Comparison of ENCODE assay signal across 8 mouse cellular contexts in the genomic region with DNA sequence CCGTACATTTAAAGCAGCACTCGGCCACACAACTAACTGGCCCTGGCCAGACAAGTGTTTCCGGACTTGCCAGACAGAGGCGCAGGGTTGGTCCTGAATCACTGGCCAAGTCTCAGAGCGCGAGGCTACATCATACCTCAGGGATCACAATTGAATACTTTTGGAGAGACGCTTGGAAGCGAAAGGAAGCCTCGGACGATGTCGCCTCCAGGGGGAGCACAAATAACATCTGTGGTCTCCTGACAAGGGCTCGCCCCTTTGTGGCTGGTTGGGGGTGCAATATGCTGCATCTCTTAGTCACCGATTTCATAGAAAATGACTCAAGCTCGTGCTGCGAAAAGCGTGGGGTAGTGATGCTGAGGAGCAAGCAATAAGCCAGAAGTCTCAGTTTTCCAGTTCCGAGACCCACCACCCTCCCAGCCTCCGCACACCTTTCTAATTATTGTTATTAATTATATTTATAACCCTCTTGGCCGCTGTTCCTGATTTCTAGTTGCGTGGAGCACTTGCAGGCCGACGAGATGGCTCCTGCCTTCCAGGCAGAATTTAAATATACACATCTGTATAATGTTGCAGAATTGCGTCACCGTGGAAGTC. TPM values are rescaled to one million over a fixed set of nuclear protein-coding genes. Genes with fewer than 3 reads are reported as not detected.
DNase-seq lines count a peak whose midpoint lies in the region; ATAC-seq and TF ChIP-seq lines count a peak whose summit lies in the region.

No protein-coding gene starts in this region.

- H3K4me3 ChIP-seq in cortical plate, adult 2 months (ENCODE audit: insufficient read depth, low read length): peak overlapping the region; percentile 62
- peak overlapping the region; percentile 68 for H3K4me3 ChIP-seq in intestine, embryonic 14.5 days (ENCODE audit: low read depth, low read length)

- TF ChIP-seq CTCF in cortical plate, adult 2 months (IDR thresholded peaks at IDR 0.05; ENCODE audit: extremely low read depth, insufficient read depth, low read length): peak; percentile 55

- peaks cover 3% of the 10 kb centered on the region; the same call in 1 of the 2 replicates for H3K4me1 ChIP-seq in cortical plate, adult 2 months (ENCODE audit: control insufficient read depth, insufficient read depth, low read length)
- peaks cover 17% of the 10 kb centered on the region for H3K4me1 ChIP-seq in intestine, embryonic 14.5 days (replicated peaks; ENCODE audit: control insufficient read depth, insufficient read depth, low read length)

- intact Hi-C loops in left cerebral cortex, postnatal 14 days (cut with DNase I): loop anchor here (1.0 to 10.0 kb wide), 3 partner anchors 24 to 145 kb away; a partner anchor contains a TSS

- H3K4me2 ChIP-seq in intestine, embryonic 14.5 days (ENCODE audit: low read length): peak overlapping the region; percentile 90

- peak overlapping the region; percentile 83 for H3K9ac ChIP-seq in intestine, embryonic 14.5 days (ENCODE audit: low read length)

- no peaks in the 10 kb centered on the region for H3K27me3 ChIP-seq in intestine, embryonic 14.5 days (replicated peaks; ENCODE audit: control insufficient read depth, insufficient read depth, low read length)

- WGBS in intestine, embryonic 14.5 days: under 1% methylated on average over 24 of the region's 24 CpGs

- no peak for TF ChIP-seq POLR2A in cortical plate, adult 2 months (IDR thresholded peaks at IDR 0.05; ENCODE audit: extremely low read depth, insufficient read depth, low read length)

- peak; percentile 36 for ATAC-seq in intestine, embryonic 14.5 days (replicated peaks; ENCODE audit: low FRiP score, low TSS enrichment, low read depth)
- ATAC-seq in megakaryocyte-erythroid progenitor cell, adult 5-6 weeks (replicated peaks; ENCODE audit: low FRiP score, low TSS enrichment, poor library complexity, severe bottlenecking): peak; percentile 56

- no peaks in the 10 kb centered on the region for H3K9me3 ChIP-seq in intestine, embryonic 14.5 days (ENCODE audit: control insufficient read depth, low read length)

- peak overlapping the region; percentile 33 for H3K27ac ChIP-seq in cortical plate, adult 2 months (ENCODE audit: insufficient read depth, low read length)
- H3K27ac ChIP-seq in intestine, embryonic 14.5 days (ENCODE audit: low read depth): peak overlapping the region; percentile 88

- no peaks in the 10 kb centered on the region for H3K36me3 ChIP-seq in intestine, embryonic 14.5 days (ENCODE audit: control insufficient read depth, insufficient read depth, low read length)

- DNase-seq in adipocyte (ENCODE audit: low spot score): peak; percentile 95
- DNase-seq in gastrocnemius, postnatal 25 days: peak; percentile 87
- peak; percentile 92 for DNase-seq in intestine, embryonic 14.5 days (ENCODE audit: low spot score)
- peak; percentile 85 to 91 for DNase-seq in left cerebral cortex, postnatal 14 days (ENCODE audit: low spot score in 2 of 2)
- DNase-seq in right cerebral cortex, postnatal 25 days: peak; percentile 75
- peak; percentile 70 to 86 for DNase-seq in urinary bladder, postnatal 36 days (ENCODE audit: low spot score in 2 of 2)

RNA-seq across cellular contexts. Expression of a gene that starts 0.5 kb away (rescaled TPM):
- polyA plus RNA-seq in cortical plate, adult 2 months (2012; rRNA removed): 26.5 and 26.8 TPM in 2 replicates
- total RNA-seq in gastrocnemius, postnatal 25 days (2021): 100 to 1,000 TPM; 197 to 201 TPM
- 18.6 and 18.7 TPM in 2 replicates for polyA plus RNA-seq in intestine, embryonic 14.5 days (2014; fragmentation: Nextera tagmentation; extraction: Ambion mirVana)
- total RNA-seq in left cerebral cortex, postnatal 14 days (2021): 10 to 100 TPM; 32.2 to 32.3 TPM
- total RNA-seq in megakaryocyte-erythroid progenitor cell, adult 5-6 weeks (2014; fragmentation: Nextera tagmentation): 0.13 and 2.8 TPM in 2 replicates
- total RNA-seq in megakaryocyte-erythroid progenitor cell, adult 5-6 weeks (2017): 1.5 and 2.9 TPM in 2 replicates

RNA-seq across cellular contexts. Expression of a gene that starts 14.7 kb away (rescaled TPM):
- not detected in 2 replicates for polyA plus RNA-seq in cortical plate, adult 2 months (2012; rRNA removed)
- not detected for total RNA-seq in gastrocnemius, postnatal 25 days (2021)
- not detected in 2 replicates for polyA plus RNA-seq in intestine, embryonic 14.5 days (2014; fragmentation: Nextera tagmentation; extraction: Ambion mirVana)
- total RNA-seq in left cerebral cortex, postnatal 14 days (2021): not detected
- total RNA-seq in megakaryocyte-erythroid progenitor cell, adult 5-6 weeks (2014; fragmentation: Nextera tagmentation): not detected in 2 replicates
- total RNA-seq in megakaryocyte-erythroid progenitor cell, adult 5-6 weeks (2017): not detected in 2 replicates

RNA-seq across cellular contexts. Expression of a gene that starts 45.2 kb away (rescaled TPM):
- polyA plus RNA-seq in cortical plate, adult 2 months (2012; rRNA removed): not detected in 2 replicates
- not detected for total RNA-seq in gastrocnemius, postnatal 25 days (2021)
- not detected in 2 replicates for polyA plus RNA-seq in intestine, embryonic 14.5 days (2014; fragmentation: Nextera tagmentation; extraction: Ambion mirVana)
- not detected for total RNA-seq in left cerebral cortex, postnatal 14 days (2021)
- not detected in 2 replicates for total RNA-seq in megakaryocyte-erythroid progenitor cell, adult 5-6 weeks (2014; fragmentation: Nextera tagmentation)
- total RNA-seq in megakaryocyte-erythroid progenitor cell, adult 5-6 weeks (2017): not detected in 2 replicates

Comparison
In these comparisons a context has a peak if more than half of its experiments do, and no peak if none do; other contexts are left out.
1. Peak in every context shown above with its lines: DNase-seq, ATAC-seq, H3K4me3 ChIP-seq and H3K27ac ChIP-seq.
2. RNA of a gene that starts 0.5 kb away (total RNA-seq): 197 to 201 TPM in gastrocnemius, postnatal 25 days and 32.2 to 32.3 TPM in left cerebral cortex, postnatal 14 days; 0.13 to 2.9 TPM in megakaryocyte-erythroid progenitor cell, adult 5-6 weeks; every median in the first group is over 4 times any median in the second.